Mouse (Mus musculus) T-helper 17 cell (primary cell): ENCODE measurements at regions not wholly inside any gene's neighbourhood (a gene's known extent, or its start where the extent isn't known, plus 50 kb on each side); places are given as distances from the start of the nearest gene placed in this dataset.

Experiments used
- in situ Hi-C, 2 experiments: fragments of 300-600 bp; cut with MboI, MseI; formaldehyde crosslinking; loops; 1 replicate in 1 of 2; 2 replicates in 1 of 2; pipeline ENCODE4 v1.15.1; 2025; ENCODE audit warnings: high pct_unique_total_duplicates in 2 of 2

GRCm38 (mm10) chr2:160066491-160067303 lies 267.3 kb downstream of the Gm826 start:
- in situ Hi-C loops = loop anchor here in 1 of 2 experiments (25.0 kb wide), 1 partner anchor 846 kb away; the partner anchor contains the start of gene Emilin3

GRCm38 (mm10) chr2:160062148-160062937 lies 271.6 kb downstream of the Gm826 start:
- in situ Hi-C loops = loop anchor here in 1 of 2 experiments (25.0 kb wide), 1 partner anchor 850 kb away; the partner anchor contains the start of gene Emilin3

- in situ Hi-C loops = loop anchor here in 1 of 2 experiments (25.0 kb wide), 1 partner anchor 852 kb away; the partner anchor contains the start of gene Emilin3
Measured at GRCm38 (mm10) chr2:160060091-160060490, 273.9 kb downstream of the Gm826 start.

DNA sequence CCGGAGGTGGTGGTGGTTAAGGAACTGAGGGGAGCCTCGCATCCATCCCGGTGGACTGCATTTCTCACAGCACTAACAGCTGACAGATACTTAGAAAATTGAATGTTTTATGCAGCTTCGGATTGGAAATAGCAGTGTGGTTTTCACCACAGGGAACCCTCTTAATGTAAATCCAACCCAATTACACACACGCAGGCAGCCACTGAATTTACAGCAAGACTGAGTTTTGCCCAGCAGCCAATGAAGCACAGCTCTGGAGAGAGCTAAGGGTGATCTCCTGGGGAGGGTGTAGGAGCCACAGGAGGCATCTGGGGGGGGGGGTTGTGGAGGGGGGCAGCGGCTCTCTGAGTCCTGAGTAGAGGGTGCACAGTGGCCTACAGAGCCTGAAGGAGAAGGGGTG lies 276.8 kb downstream of the Gm826 start:
- in situ Hi-C loops = loop anchor here in 1 of 2 experiments (25.0 kb wide), 1 partner anchor 855 kb away; the partner anchor contains the start of gene Emilin3

GRCm38 (mm10) chr2:160054411-160054810 lies 279.6 kb downstream of the Gm826 start:
- in situ Hi-C loops = loop anchor here in 1 of 2 experiments (25.0 kb wide), 1 partner anchor 858 kb away; the partner anchor contains the start of gene Emilin3

DNA sequence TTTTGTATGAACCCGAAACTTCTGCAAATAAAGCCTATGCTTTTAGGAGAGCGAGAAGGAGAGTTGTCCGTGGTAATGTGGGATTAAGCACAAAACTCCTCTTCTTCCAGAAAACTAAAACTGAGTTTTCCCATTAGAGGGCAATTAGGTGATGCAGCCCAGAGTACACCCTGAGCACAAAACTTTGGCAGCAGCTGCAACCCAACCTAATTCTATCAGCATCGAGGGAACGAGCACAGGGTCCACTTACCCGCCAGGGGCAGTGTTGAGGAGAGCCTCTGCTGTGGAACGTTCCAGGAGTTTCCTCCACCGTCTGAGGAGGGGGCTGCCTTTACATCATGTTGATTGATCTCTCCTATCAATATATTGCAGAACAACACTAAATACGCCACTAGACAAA lies 285.7 kb downstream of the Gm826 start:
- in situ Hi-C loops = no loop called here

- in situ Hi-C loops = no loop called here
Measured at GRCm38 (mm10) chr2:160046881-160047543, 286.9 kb downstream of the Gm826 start.

DNA sequence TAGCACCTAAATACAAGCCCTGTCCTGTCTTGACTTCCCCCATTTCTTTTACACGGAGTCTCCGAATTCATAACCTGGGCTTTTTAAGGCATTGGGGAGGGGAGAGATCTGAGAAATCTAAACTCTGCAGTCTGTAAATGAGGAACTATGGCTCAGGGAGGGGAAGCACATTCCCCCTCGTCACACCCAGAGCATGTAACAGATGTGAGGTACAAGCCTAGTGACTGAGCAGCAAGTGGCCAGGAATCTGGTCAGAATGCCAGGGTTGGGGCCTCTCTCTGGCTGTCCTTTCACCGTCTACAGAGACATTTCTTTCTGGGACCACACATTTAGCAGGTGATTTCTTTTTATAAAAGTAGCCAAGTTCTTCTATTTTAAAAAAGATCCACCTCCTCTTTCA lies 289.4 kb downstream of the Gm826 start:
- in situ Hi-C loops = no loop called here

- in situ Hi-C loops = no loop called here
Measured at GRCm38 (mm10) chr2:160044184-160044583, 289.8 kb downstream of the Gm826 start.

DNA sequence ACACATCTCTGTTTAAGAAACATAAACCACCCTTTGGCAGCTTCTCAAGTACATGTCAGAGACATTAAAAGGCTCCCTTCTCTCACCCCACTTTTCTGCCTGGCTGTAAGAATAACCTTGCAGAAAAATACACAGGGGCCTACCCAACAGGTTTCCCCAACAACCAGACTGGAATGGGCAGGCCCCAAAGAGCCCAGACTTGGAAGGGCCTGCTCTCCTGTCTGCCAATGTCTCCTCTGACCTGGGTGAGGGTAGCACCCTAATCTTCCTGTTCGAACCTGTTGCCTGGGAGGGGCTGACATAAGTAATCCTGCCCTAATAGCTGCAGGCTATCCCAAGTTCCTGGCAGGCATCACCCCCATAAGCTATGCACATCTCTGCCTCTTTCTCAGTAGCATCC lies 304.5 kb downstream of the Gm826 start:
- in situ Hi-C loops = no loop called here

GRCm38 (mm10) chr2:160028459-160028858 lies 305.5 kb downstream of the Gm826 start:
- in situ Hi-C loops = no loop called here

DNA sequence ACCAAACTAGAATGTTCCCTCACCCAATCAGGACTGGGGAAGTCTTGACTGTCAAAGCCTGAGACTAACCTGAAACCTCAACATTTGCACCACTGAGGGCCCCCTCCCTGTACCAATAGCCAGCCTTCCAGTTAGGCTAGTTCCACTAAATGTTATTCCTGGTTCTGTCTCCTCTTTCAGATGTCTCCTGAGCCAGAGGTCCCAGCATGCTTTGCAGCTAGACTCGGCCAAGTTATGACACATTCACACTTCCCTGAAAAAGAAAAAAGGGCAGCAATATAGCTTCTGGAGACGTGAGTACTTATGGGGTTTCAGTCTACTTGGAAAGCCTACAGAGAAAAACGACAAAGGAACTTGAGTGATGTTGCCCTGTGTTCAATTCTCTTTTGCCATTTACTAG lies 308.1 kb downstream of the Gm826 start:
- in situ Hi-C loops = no loop called here

DNA sequence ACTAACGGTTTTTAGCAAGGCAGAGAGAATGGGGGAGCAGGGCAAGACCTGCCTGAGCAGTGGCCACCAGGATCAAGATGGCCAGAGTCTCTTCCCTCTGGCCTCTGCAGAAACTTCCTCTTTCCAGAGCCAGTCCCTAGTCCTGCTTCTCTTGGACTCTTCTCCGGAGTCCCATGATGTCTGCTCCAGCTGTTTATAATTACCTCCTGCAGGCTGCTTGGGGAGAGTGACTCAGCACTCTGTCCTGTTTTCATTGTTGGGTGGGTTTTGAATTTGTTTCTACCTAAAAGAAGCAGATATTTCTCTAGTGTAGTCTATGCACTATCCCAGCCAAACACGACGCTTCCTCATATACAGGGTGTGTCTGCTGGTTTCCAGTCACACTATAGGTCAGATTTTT lies 312.4 kb downstream of the Gm826 start:
- in situ Hi-C loops = no loop called here

DNA sequence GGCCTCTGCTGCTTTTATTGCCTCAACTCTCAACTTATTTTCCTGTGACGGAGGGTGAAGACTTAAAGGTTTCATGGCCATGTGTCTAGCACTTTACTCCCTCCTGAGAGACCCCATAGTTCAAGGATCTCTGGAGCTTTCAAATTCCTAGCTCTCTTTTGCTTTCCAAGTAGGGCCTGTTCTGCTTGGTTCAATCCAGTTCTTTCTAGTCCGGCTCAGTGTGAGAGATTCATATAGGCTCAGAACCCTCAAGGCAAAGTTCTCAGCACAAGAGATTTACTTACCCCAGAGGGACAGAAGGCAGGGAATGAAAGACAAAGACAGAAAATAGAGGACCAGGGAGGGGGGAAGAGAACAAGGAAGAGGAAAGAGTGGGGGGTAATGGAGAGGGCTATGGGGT lies 313.1 kb downstream of the Gm826 start:
- in situ Hi-C loops = no loop called here

DNA sequence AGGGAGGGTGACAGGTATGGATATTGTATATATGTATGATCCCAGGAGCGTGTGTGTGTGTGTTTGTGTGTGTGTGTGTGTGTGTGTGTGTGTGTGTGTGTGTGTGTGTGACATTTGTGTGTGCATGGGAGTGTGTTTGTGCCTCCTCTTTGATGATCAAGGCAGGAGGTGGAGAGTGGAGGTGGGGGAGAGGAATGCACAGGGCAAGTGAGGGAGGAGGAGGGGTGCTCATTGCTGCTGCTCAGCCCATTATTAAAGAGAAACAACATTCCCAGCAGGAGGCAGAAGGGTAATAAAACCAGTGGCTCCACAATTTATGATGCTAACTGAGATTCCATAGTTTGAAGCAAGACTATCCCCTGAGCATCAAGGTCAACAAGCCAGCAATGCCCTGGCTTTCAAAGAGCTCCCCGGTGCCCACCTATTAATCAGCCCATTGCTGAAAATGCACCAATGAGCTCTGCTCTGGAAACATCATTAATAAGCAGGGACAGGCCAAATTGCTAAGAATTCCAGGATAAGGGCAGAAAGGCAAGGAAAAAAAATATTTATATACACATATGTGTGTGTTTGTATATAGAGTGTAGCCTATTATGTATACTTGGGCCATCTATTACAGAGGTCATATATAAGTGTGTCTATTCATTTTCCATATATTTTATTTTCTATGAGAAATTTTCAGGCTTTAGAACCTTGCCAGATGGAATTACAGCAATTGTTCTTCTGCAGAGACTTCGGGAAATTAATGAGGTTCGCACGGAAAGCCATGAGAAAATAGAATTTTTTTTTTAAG lies 316.7 kb downstream of the Gm826 start:
- in situ Hi-C loops = no loop called here

DNA sequence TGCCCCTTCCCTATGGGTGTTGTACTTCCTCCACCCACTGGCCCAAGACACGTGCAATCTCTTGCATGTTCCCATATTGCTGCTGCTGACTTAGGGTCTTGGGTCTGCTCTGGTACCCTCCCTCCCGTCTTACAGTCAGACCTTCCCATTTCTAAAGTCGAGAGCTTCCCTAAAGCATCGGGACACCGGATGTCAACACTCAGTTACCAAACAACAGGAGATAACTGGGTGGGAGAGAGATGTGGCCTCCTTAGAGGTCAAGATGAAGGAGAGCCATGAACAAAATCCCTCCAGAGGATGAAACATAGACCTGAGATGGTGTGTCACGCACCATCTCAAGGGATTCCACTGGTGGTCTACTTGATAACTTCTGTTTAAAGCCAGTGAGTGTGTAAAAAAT lies 322.5 kb downstream of the Gm826 start:
- in situ Hi-C loops = no loop called here

DNA sequence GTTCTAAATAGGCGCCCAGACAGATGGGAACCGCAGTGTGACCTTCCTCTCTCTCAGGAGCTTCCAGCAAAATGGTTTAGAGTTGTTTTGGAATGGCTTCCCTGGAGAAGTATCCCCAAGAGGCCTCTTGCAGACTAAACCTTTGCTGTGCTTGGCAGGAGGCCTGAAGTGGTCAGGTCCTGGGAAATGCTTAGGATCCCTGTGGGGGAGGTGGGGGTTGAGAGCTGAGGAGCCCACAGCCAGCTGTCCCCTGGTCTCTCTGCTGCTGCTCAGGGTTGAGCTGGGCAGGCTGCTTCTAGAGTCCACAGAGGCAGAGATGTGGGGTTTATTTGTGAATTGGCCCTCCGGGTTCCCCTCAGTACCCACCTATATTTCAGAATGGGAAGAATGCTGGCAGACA lies 331.3 kb downstream of the Gm826 start:
- in situ Hi-C loops = no loop called here

DNA sequence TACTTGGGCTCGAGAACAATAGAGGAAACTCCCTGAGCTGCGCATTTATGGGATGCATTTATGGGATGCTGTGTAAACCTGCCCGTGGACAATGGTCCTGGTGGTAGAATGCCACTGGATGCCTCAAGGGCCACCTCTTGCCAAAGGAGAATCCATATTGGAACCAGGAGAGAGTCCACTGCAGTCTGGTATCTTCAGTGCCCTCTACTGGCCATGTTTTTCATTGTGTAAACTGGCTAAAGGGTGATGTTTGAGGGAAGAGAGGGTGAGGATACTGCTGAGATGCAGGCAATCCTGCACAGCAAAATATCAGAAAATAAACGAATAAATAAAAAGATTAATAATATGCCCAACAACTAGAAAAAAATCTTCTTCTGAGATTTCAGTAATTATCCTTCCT lies 333.5 kb downstream of the Gm826 start:
- in situ Hi-C loops = no loop called here

DNA sequence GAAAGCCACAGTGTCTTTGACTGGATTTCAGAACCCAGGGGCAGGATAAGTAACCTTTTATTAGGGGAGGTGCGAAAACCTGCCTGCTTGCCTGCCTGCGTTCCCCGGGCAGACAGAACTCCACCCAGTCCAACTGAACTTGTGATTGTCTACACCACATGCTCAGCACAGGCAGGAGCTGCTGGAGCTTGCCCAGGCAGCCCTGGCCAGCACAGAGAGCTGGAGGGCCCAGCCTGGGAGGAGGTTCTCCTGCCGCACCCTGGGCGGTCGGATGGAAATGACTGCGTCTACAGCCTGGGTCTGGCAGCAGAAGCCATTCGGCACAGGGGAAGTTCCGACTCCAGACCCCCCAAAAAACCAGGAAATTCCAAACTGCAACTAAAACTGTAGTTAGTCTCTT lies 336.6 kb downstream of the Gm826 start:
- in situ Hi-C loops = no loop called here

DNA sequence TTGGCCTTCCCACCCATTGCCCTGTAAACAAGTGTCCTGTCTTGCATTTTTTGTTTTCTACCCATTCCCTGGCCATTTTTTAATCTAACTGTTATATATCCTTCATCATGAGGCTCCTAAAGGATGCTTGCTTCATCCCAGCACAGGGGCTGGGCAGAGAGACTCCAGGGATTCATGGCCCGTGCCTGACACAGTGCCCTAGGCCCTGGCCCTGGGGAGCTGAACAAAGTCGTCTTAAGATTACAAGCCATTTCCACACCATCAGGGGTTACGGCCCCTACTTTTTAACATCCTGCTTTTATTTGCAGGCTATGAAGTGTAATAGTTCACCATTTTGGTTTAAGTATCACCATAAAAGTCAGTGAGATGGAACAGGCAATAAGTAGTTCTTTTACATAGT lies 339.5 kb downstream of the Gm826 start:
- in situ Hi-C loops = no loop called here

- in situ Hi-C loops = no loop called here
Measured at GRCm38 (mm10) chr2:159986719-159987118, 347.2 kb downstream of the Gm826 start.
